Mouse (Mus musculus): ENCODE data around the gene Cfap300. TPM values are rescaled to one million over a fixed set of nuclear protein-coding genes. Genes with fewer than 3 reads are reported as not detected.

Cfap300 gene
- total and polyA plus RNA-seq, 2 experiments from 2014 or later, result 12.6 to 17.6 TPM

GRCm38 (mm10) chr9:8003301-8004271 is 39.0 kb downstream of the Cfap300 start:
- Histone ChIP-seq H3K4me3 (ENCODE audit: low read depth, low read length) (peak overlapping the region; percentile 64), H3K9me3 (ENCODE audit: low read length) (no peaks in the 10 kb centered on the region), H3K4me2 (ENCODE audit: low read depth) (peak overlapping the region; percentile 90), H3K4me1 (ENCODE audit: insufficient read depth) (no peaks in the 10 kb centered on the region), H3K27me3 (ENCODE audit: insufficient read depth, low read length) (peaks cover 10% of the 10 kb centered on the region; the same call in 1 of the 2 replicates), H3K27ac (ENCODE audit: low read depth, low read length) (peak overlapping the region; percentile 57), H3K9ac (peak overlapping the region; percentile 51), H3K36me3 (ENCODE audit: insufficient read depth) (no peaks in the 10 kb centered on the region)
- ATAC-seq (peak; percentile 46), DNase-seq (peak; percentile 55)
- TF ChIP-seq CTCF (IDR thresholded peaks at IDR 0.05; ENCODE audit: low read depth), result no peak
- WGBS, result under 1% methylated on average over 69 of the region's 82 CpGs

- ATAC-seq, result no peak
- Histone ChIP-seq H3K4me2 (ENCODE audit: low read depth) (peak overlapping the region; percentile 90), H3K4me1 (ENCODE audit: insufficient read depth) (no peaks in the 10 kb centered on the region), H3K4me3 (ENCODE audit: low read depth, low read length) (peak overlapping the region; percentile 64), H3K27ac (ENCODE audit: low read depth, low read length) (no peak overlapping the region), H3K36me3 (ENCODE audit: insufficient read depth) (no peaks in the 10 kb centered on the region), H3K27me3 (ENCODE audit: insufficient read depth, low read length) (peaks cover 10% of the 10 kb centered on the region; the same call in 1 of the 2 replicates), H3K9me3 (ENCODE audit: low read length) (no peaks in the 10 kb centered on the region), H3K9ac (0 out of 2 replicates have a peak overlapping the region, but pooled peaks have one; percentile 51)
- peak; percentile 14 for DNase-seq
- no peak for TF ChIP-seq CTCF (IDR thresholded peaks at IDR 0.05; ENCODE audit: low read depth)
- 1% methylated on average over 12 of the region's 12 CpGs for WGBS
Measured at GRCm38 (mm10) chr9:8002806-8003205, 39.8 kb downstream of the Cfap300 start.

- Histone ChIP-seq H3K27me3 (ENCODE audit: insufficient read depth, low read length) (peaks cover 10% of the 10 kb centered on the region; the same call in 1 of the 2 replicates), H3K4me3 (ENCODE audit: low read depth, low read length) (no peak overlapping the region), H3K4me2 (ENCODE audit: low read depth) (no peak overlapping the region), H3K36me3 (ENCODE audit: insufficient read depth) (no peaks in the 10 kb centered on the region), H3K9ac (no peak overlapping the region), H3K27ac (ENCODE audit: low read depth, low read length) (no peak overlapping the region), H3K9me3 (ENCODE audit: low read length) (no peaks in the 10 kb centered on the region), H3K4me1 (ENCODE audit: insufficient read depth) (no peaks in the 10 kb centered on the region)
- no peak for TF ChIP-seq CTCF (IDR thresholded peaks at IDR 0.05; ENCODE audit: low read depth)
- no peak for ATAC-seq
- no peak for DNase-seq
- 31% methylated on average over 7 of the region's 7 CpGs for WGBS
Measured at GRCm38 (mm10) chr9:8001352-8001751, 41.3 kb downstream of the Cfap300 start.

GRCm38 (mm10) chr9:7994275-7994674 is 48.3 kb downstream of the Cfap300 start:
- no peaks in the 10 kb centered on the region for H3K27me3 ChIP-seq (ENCODE audit: insufficient read depth, low read length)
- no peaks in the 10 kb centered on the region for H3K4me1 ChIP-seq (ENCODE audit: insufficient read depth)
- no peak overlapping the region for H3K27ac ChIP-seq (ENCODE audit: low read depth, low read length)
- 29% methylated on average over 5 of the region's 5 CpGs for WGBS
- no peaks in the 10 kb centered on the region for H3K36me3 ChIP-seq (ENCODE audit: insufficient read depth)
- no peak overlapping the region for H3K9ac ChIP-seq
- no peak overlapping the region for H3K4me3 ChIP-seq (ENCODE audit: low read depth, low read length)
- H3K4me2 ChIP-seq (ENCODE audit: low read depth), result no peak overlapping the region
- no peaks in the 10 kb centered on the region for H3K9me3 ChIP-seq (ENCODE audit: low read length)
- no peak for ATAC-seq
- DNase-seq, result peak; percentile 38
- no peak for TF ChIP-seq CTCF (IDR thresholded peaks at IDR 0.05; ENCODE audit: low read depth)

GRCm38 (mm10) chr9:7992651-7993050 is 50.0 kb downstream of the Cfap300 start:
- DNase-seq (no peak), ATAC-seq (no peak)
- 64% methylated on average over 3 of the region's 3 CpGs for WGBS
- H3K36me3 ChIP-seq (ENCODE audit: insufficient read depth), result no peaks in the 10 kb centered on the region
- H3K9me3 ChIP-seq (ENCODE audit: low read length), result no peaks in the 10 kb centered on the region
- H3K27ac ChIP-seq (ENCODE audit: low read depth, low read length), result no peak overlapping the region
- H3K4me1 ChIP-seq (ENCODE audit: insufficient read depth), result no peaks in the 10 kb centered on the region
- H3K4me2 ChIP-seq (ENCODE audit: low read depth), result no peak overlapping the region
- no peak for TF ChIP-seq CTCF (IDR thresholded peaks at IDR 0.05; ENCODE audit: low read depth)
- H3K27me3 ChIP-seq (ENCODE audit: insufficient read depth, low read length), result no peaks in the 10 kb centered on the region
- H3K9ac ChIP-seq, result no peak overlapping the region
- no peak overlapping the region for H3K4me3 ChIP-seq (ENCODE audit: low read depth, low read length)

GRCm38 (mm10) chr9:7990897-7991296 is 51.7 kb downstream of the Cfap300 start:
- 74% methylated on average over 4 of the region's 4 CpGs for WGBS
- H3K9ac ChIP-seq, result no peak overlapping the region
- no peak for ATAC-seq
- H3K27me3 ChIP-seq (ENCODE audit: insufficient read depth, low read length), result no peaks in the 10 kb centered on the region
- DNase-seq, result no peak
- H3K36me3 ChIP-seq (ENCODE audit: insufficient read depth), result no peaks in the 10 kb centered on the region
- no peak overlapping the region for H3K27ac ChIP-seq (ENCODE audit: low read depth, low read length)
- no peaks in the 10 kb centered on the region for H3K4me1 ChIP-seq (ENCODE audit: insufficient read depth)
- TF ChIP-seq CTCF (IDR thresholded peaks at IDR 0.05; ENCODE audit: low read depth), result no peak
- no peak overlapping the region for H3K4me3 ChIP-seq (ENCODE audit: low read depth, low read length)
- no peak overlapping the region for H3K4me2 ChIP-seq (ENCODE audit: low read depth)
- H3K9me3 ChIP-seq (ENCODE audit: low read length), result no peaks in the 10 kb centered on the region

- DNase-seq, result no peak
- 91% methylated on average over 5 of the region's 5 CpGs for WGBS
- no peak for ATAC-seq
- H3K9me3 ChIP-seq (ENCODE audit: low read length), result no peaks in the 10 kb centered on the region
- no peak overlapping the region for H3K4me3 ChIP-seq (ENCODE audit: low read depth, low read length)
- H3K9ac ChIP-seq, result no peak overlapping the region
- H3K4me1 ChIP-seq (ENCODE audit: insufficient read depth), result no peaks in the 10 kb centered on the region
- no peak overlapping the region for H3K27ac ChIP-seq (ENCODE audit: low read depth, low read length)
- H3K4me2 ChIP-seq (ENCODE audit: low read depth), result no peak overlapping the region
- no peaks in the 10 kb centered on the region for H3K27me3 ChIP-seq (ENCODE audit: insufficient read depth, low read length)
- H3K36me3 ChIP-seq (ENCODE audit: insufficient read depth), result no peaks in the 10 kb centered on the region
- no peak for TF ChIP-seq CTCF (IDR thresholded peaks at IDR 0.05; ENCODE audit: low read depth)
Measured at GRCm38 (mm10) chr9:7987119-7987518, 55.5 kb downstream of the Cfap300 start.

Measured in forebrain, postnatal 0 days (tissue).